Mouse (Mus musculus) neural tube, embryonic 13.5 days (tissue): ENCODE measurements around the gene Spock3. TPM values are rescaled to one million over a fixed set of nuclear protein-coding genes. Genes with fewer than 3 reads are reported as not detected.
"Not testable (repeated sequence)": the region's sequence is repeated elsewhere in the genome, so short reads cannot be mapped to it uniquely, and the experiment has no call there.

ENCODE experiments used
- ATAC-seq: fragments of 200-750 bp; cut with Nextera tagmentation; 2 replicates; pipeline ENCODE4 v1.8.0; 2017; ENCODE audit warnings: low read depth, mild to moderate bottlenecking, moderate TSS enrichment, moderate library complexity
- H3K27ac ChIP-seq: fragments of 300-500 bp; sonication (generic); replicated peaks from 2 replicates; pipeline ENCODE4 v1.5.1; 2015; ENCODE audit warnings: moderate library complexity, mild to moderate bottlenecking, inconsistent platforms
- H3K27me3 ChIP-seq: fragments of 300-500 bp; sonication (generic); 2 replicates; pipeline ENCODE4 v1.6.1; 2015; ENCODE audit warnings: mild to moderate bottlenecking, inconsistent platforms
- H3K36me3 ChIP-seq: fragments of 300-500 bp; sonication (generic); 2 replicates; pipeline ENCODE4 v1.6.1; 2015; ENCODE audit warnings: mild to moderate bottlenecking, inconsistent platforms
- H3K4me1 ChIP-seq: fragments of 300-500 bp; sonication (generic); replicated peaks from 2 replicates; pipeline ENCODE4 v1.6.1; 2015; ENCODE audit warnings: inconsistent platforms
- H3K4me2 ChIP-seq: fragments of 300-500 bp; sonication (generic); 2 replicates; pipeline ENCODE4 v1.6.1; 2015; ENCODE audit warnings: inconsistent platforms, mild to moderate bottlenecking, moderate library complexity
- H3K4me3 ChIP-seq: fragments of 300-500 bp; sonication (generic); 2 replicates; pipeline ENCODE4 v1.5.1; 2015; ENCODE audit warnings: mild to moderate bottlenecking, inconsistent platforms
- H3K9ac ChIP-seq: fragments of 300-500 bp; sonication (generic); 2 replicates; pipeline ENCODE4 v1.6.1; 2015; ENCODE audit warnings: moderate library complexity, mild to moderate bottlenecking, inconsistent platforms
- H3K9me3 ChIP-seq: fragments of 300-500 bp; sonication (generic); 2 replicates; pipeline ENCODE4 v1.6.1; 2016; ENCODE audit warnings: inconsistent platforms
- WGBS: fragments of 180-500 bp; shearing (Covaris S2); methylation state at CpG from one replicate; pipeline ENCODE4 v1.1.7; 2015; 5-methylcytosine and 5-hydroxymethylcytosine counted together
- polyA plus RNA-seq: library from polyadenylated mRNA; unstranded; fragments of >200 nt; fragmentation: Nextera tagmentation; extraction: Ambion mirVana; gene quantifications from 2 replicates; pipeline ENCODE4 v1.2.1, GENCODE M21; 2015

The Spock3 gene
- 89.1 and 90.2 TPM in 2 replicates for polyA plus RNA-seq

GRCm38 (mm10) chr8:62950709-62951108 lies at the start of gene Spock3:
Spock3 (plus strand) TSS chr8:62951009.
- Histone ChIP-seq H3K4me2 (peak within 1 kb of the TSS; percentile 76), H3K9me3 (no peaks in the 10 kb centered on the region), H3K36me3 (no peaks in the 10 kb centered on the region), H3K27me3 (no peaks in the 10 kb centered on the region), H3K9ac (peak within 1 kb of the TSS; percentile 91), H3K27ac (peak within 1 kb of the TSS; percentile 91), H3K4me1 (peaks cover 14% of the 10 kb centered on the region; the same call in 1 of the 2 replicates), H3K4me3 (peak within 1 kb of the TSS; percentile 70)
- WGBS, result 43% methylated on average over 2 of the region's 2 CpGs
- no peak for ATAC-seq

GRCm38 (mm10) chr8:62951173-62952134 lies 645 bp downstream of the Spock3 start:
- ATAC-seq, result peak; percentile 92

GRCm38 (mm10) chr8:62952481-62952880 lies 1.7 kb downstream of the Spock3 start:
- Histone ChIP-seq H3K9me3 (no peaks in the 10 kb centered on the region), H3K27ac (peak overlapping the region; percentile 91), H3K9ac (peak overlapping the region; percentile 91), H3K4me3 (peak overlapping the region; percentile 70), H3K4me2 (peak overlapping the region; percentile 76), H3K4me1 (peaks cover 14% of the 10 kb centered on the region; the same call in 1 of the 2 replicates), H3K27me3 (no peaks in the 10 kb centered on the region), H3K36me3 (no peaks in the 10 kb centered on the region)
- ATAC-seq, result peak; percentile 55
- 7% methylated on average over 3 of the region's 3 CpGs for WGBS

More at GRCm38 (mm10) chr8:62951173-62952134, 645 bp downstream of the Spock3 start:
- Histone ChIP-seq H3K36me3 (no peaks in the 10 kb centered on the region), H3K9ac (peak overlapping the region; percentile 91), H3K4me3 (peak overlapping the region; percentile 70), H3K9me3 (no peaks in the 10 kb centered on the region), H3K27me3 (no peaks in the 10 kb centered on the region), H3K27ac (peak overlapping the region; percentile 91), H3K4me1 (peaks cover 14% of the 10 kb centered on the region; the same call in 1 of the 2 replicates), H3K4me2 (peak overlapping the region; percentile 76)
- under 1% methylated on average over 38 of the region's 50 CpGs for WGBS

- Histone ChIP-seq H3K27ac (no peak overlapping the region), H3K4me2 (no peak overlapping the region), H3K4me1 (peaks cover 3% of the 10 kb centered on the region; the same call in 1 of the 2 replicates), H3K4me3 (no peak overlapping the region), H3K9ac (no peak overlapping the region), H3K9me3 (no peaks in the 10 kb centered on the region), H3K36me3 (no peaks in the 10 kb centered on the region), H3K27me3 (no peaks in the 10 kb centered on the region)
- ATAC-seq, result no peak
- WGBS, result 92% methylated on average over 3 of the region's 3 CpGs
Observed at GRCm38 (mm10) chr8:62962608-62963007, 11.8 kb downstream of the Spock3 start.

GRCm38 (mm10) chr8:62969802-62970372 lies 19.1 kb downstream of the Spock3 start:
- 78% methylated on average over 2 of the region's 2 CpGs for WGBS
- ATAC-seq, result no peak
- no peaks in the 10 kb centered on the region for H3K9me3 ChIP-seq
- H3K27ac ChIP-seq, result no peak overlapping the region
- no peak overlapping the region for H3K4me2 ChIP-seq
- no peaks in the 10 kb centered on the region for H3K27me3 ChIP-seq
- no peak overlapping the region for H3K9ac ChIP-seq
- no peaks in the 10 kb centered on the region for H3K36me3 ChIP-seq
- peaks cover 3% of the 10 kb centered on the region; the same call in 1 of the 2 replicates for H3K4me1 ChIP-seq
- H3K4me3 ChIP-seq, result no peak overlapping the region

DNA sequence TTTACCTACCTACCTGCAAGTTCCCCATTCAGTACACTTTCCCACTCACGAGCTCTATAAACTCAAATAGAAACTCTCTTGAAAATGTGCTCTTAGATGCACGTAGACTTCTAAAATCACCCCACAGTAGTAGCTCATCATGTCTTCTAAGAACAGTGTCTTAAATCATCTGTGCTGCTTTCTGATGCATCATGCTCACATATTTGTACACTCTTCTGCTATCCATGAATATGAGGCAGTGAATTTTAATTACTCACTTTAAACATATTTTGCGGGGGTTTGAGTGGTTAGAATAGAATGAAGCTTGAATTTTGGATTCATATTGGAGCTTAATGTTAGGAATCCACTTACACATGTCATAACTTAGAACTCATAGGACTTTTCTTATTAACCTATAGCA lies 138.2 kb downstream of the Spock3 start:
- 85% methylated on average over 3 of the region's 3 CpGs for WGBS

DNA sequence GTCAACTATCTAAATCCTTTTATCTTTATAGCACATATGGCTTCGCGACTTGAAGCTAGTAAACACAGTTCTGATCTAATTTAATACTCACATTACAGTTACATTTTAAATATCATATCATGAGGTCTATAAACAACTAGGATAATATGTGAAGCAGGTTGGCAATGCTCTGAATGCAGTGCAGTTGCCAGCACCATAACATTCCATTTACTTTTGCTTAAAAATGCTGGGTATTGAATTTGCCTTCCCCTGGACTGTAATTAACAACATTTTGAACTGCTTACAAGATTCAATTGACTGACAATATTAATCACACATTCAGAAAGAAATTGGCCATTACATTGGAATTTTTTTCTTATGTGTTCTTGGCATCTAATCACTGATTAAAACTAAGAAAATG lies 147.4 kb downstream of the Spock3 start:
- no peaks in the 10 kb centered on the region for H3K36me3 ChIP-seq
- H3K9me3 ChIP-seq, result no peaks in the 10 kb centered on the region
- no peak overlapping the region for H3K4me3 ChIP-seq
- no peaks in the 10 kb centered on the region for H3K4me1 ChIP-seq
- 88% methylated on average over 2 of the region's 2 CpGs for WGBS
- H3K9ac ChIP-seq, result no peak overlapping the region
- H3K4me2 ChIP-seq, result no peak overlapping the region
- no peaks in the 10 kb centered on the region for H3K27me3 ChIP-seq
- ATAC-seq, result no peak
- no peak overlapping the region for H3K27ac ChIP-seq

More for the DNA sequence above, 138.2 kb downstream of the Spock3 start:
- ATAC-seq, result no peak
- no peaks in the 10 kb centered on the region for H3K9me3 ChIP-seq
- no peaks in the 10 kb centered on the region for H3K27me3 ChIP-seq
- H3K4me2 ChIP-seq, result no peak overlapping the region
- H3K4me3 ChIP-seq, result no peak overlapping the region
- H3K36me3 ChIP-seq, result no peaks in the 10 kb centered on the region
- no peak overlapping the region for H3K27ac ChIP-seq
- H3K4me1 ChIP-seq, result no peaks in the 10 kb centered on the region
- H3K9ac ChIP-seq, result no peak overlapping the region

GRCm38 (mm10) chr8:63109761-63110160 lies 159.0 kb downstream of the Spock3 start:
- no peaks in the 10 kb centered on the region for H3K27me3 ChIP-seq
- no peaks in the 10 kb centered on the region for H3K9me3 ChIP-seq
- H3K9ac ChIP-seq, result no peak overlapping the region
- ATAC-seq, result no peak
- H3K36me3 ChIP-seq, result no peaks in the 10 kb centered on the region
- 19% methylated on average over 1 of the region's 1 CpGs for WGBS
- no peak overlapping the region for H3K4me2 ChIP-seq
- H3K4me3 ChIP-seq, result no peak overlapping the region
- no peaks in the 10 kb centered on the region for H3K4me1 ChIP-seq
- H3K27ac ChIP-seq, result no peak overlapping the region

- Histone ChIP-seq H3K36me3 (no peaks in the 10 kb centered on the region), H3K27me3 (no peaks in the 10 kb centered on the region)
- 42% methylated on average over 1 of the region's 1 CpGs for WGBS
Observed at GRCm38 (mm10) chr8:63112919-63113318, 162.1 kb downstream of the Spock3 start.

GRCm38 (mm10) chr8:63120508-63120907 lies 169.7 kb downstream of the Spock3 start:
- Histone ChIP-seq H3K4me2 (no peak overlapping the region), H3K27ac (peak overlapping the region; percentile 34; the same call in 1 of the 2 replicates), H3K9ac (no peak overlapping the region), H3K9me3 (no peaks in the 10 kb centered on the region), H3K4me1 (peaks cover 5% of the 10 kb centered on the region; the same call in 1 of the 2 replicates), H3K4me3 (no peak overlapping the region), H3K36me3 (no peaks in the 10 kb centered on the region), H3K27me3 (no peaks in the 10 kb centered on the region)
- 39% methylated on average over 2 of the region's 2 CpGs for WGBS
- ATAC-seq, result peak; percentile 91

More at GRCm38 (mm10) chr8:63112919-63113318, 162.1 kb downstream of the Spock3 start:
- no peak overlapping the region for H3K9ac ChIP-seq
- peak; percentile 78; the same call in 1 of the 2 replicates for ATAC-seq
- H3K4me3 ChIP-seq, result no peak overlapping the region
- H3K4me2 ChIP-seq, result no peak overlapping the region
- H3K4me1 ChIP-seq, result no peaks in the 10 kb centered on the region
- no peaks in the 10 kb centered on the region for H3K9me3 ChIP-seq
- H3K27ac ChIP-seq, result no peak overlapping the region

- Histone ChIP-seq H3K27me3 (no peaks in the 10 kb centered on the region), H3K4me3 (no peak overlapping the region), H3K9me3 (no peaks in the 10 kb centered on the region), H3K27ac (no peak overlapping the region), H3K36me3 (no peaks in the 10 kb centered on the region), H3K9ac (no peak overlapping the region), H3K4me1 (no peaks in the 10 kb centered on the region), H3K4me2 (no peak overlapping the region)
- no peak for ATAC-seq
- WGBS, result 96% methylated on average over 3 of the region's 3 CpGs
Observed at GRCm38 (mm10) chr8:63135406-63135805, 184.6 kb downstream of the Spock3 start.

DNA sequence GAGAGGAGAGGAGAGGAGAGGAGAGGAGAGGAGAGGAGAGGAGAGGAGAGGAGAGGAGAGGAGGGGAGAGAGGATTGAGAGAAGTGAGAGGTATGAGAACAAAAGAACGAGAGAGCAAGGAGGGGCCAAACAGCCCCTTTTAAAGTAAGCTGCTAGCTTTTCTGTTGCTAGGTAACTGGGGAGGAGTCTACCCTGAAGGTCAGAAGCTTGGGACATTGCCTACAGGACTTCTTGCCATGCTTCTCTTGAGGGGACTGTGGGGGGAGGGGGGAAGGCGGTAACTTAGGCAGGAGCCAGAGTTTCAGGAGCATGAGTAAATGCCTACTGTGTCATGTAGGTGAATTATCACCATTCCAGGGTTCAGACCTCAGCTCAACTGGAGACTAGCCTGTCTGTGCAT lies 213.1 kb downstream of the Spock3 start:
- not testable (repeated sequence) for H3K4me1 ChIP-seq, H3K4me3 ChIP-seq, ATAC-seq, H3K27me3 ChIP-seq, H3K9ac ChIP-seq, H3K27ac ChIP-seq, H3K9me3 ChIP-seq, H3K4me2 ChIP-seq, H3K36me3 ChIP-seq
- 60% methylated on average over 2 of the region's 2 CpGs for WGBS
